Mouse (Mus musculus) cerebellum, adult 9-11 months (tissue): ENCODE results near the gene Vmn1r4.

ENCODE experiments used
- DNase-seq: peaks from one replicate; pipeline ENCODE4 v3.0.0; 2022

Gene Vmn1r4

GRCm38 (mm10) chr6:56917578-56918368, 6.0 kb upstream of the Vmn1r4 start:
- no peak for DNase-seq

GRCm38 (mm10) chr6:56919330-56920044, 4.3 kb upstream of the Vmn1r4 start:
- DNase-seq = no peak

- no peak for DNase-seq
These were observed 3.4 kb upstream of the Vmn1r4 start for GRCm38 (mm10) chr6:56920222-56921092.

- DNase-seq = no peak
These were observed 487 bp upstream of the Vmn1r4 start for GRCm38 (mm10) chr6:56923331-56923725.

GRCm38 (mm10) chr6:56931648-56932415, 8.0 kb downstream of the Vmn1r4 start:
- no peak for DNase-seq

GRCm38 (mm10) chr6:56932464-56932863, 8.6 kb downstream of the Vmn1r4 start:
- no peak for DNase-seq

- DNase-seq = no peak
These were observed 10.6 kb downstream of the Vmn1r4 start for GRCm38 (mm10) chr6:56934366-56934765.

GRCm38 (mm10) chr6:56956436-56956835, 32.6 kb downstream of the Vmn1r4 start:
- DNase-seq = no peak

GRCm38 (mm10) chr6:56969973-56970372, 46.2 kb downstream of the Vmn1r4 start, which contains the start of gene Vmn1r5:
Gene Vmn1r5, plus strand, starts transcription at chr6:56970273.
- no peak for DNase-seq

- no peak for DNase-seq
These were observed 73.1 kb downstream of the Vmn1r4 start, which contains the start of gene Vmn1r6 for GRCm38 (mm10) chr6:56996943-56997342. Gene Vmn1r6, plus strand, starts transcription at chr6:56997243.
